Mouse (Mus musculus) B cell, adult (primary cell): ENCODE data around the gene Tor1aip2. TPM values are rescaled to one million over a fixed set of nuclear protein-coding genes. Genes with fewer than 3 reads are reported as not detected.

Experiments
- total RNA-seq: library from RNA; stranded (reverse); gene quantifications from 4 replicates; pipeline ENCODE4 v1.2.4, GENCODE M21; 2023; ENCODE audit not compliant: inconsistent age

Tor1aip2 gene
- total RNA-seq: 81.7 to 93.1 TPM (median 86.7 TPM) in 4 replicates

GRCm38 (mm10) chr1:156035269-156035929 lies at the start of gene Tor1aip2:
Gene Tor1aip2, plus strand, starts transcription at chr1:156035403.

GRCm38 (mm10) chr1:156035930-156036737 lies 931 bp downstream of the Tor1aip2 start, which contains the start of gene Tor1aip1:
Gene Tor1aip1, minus strand, starts transcription at chr1:156036480.

Other genes with a start within 250 kb of the Tor1aip2 start
- gene Qsox1, start 222.5 kb upstream of the Tor1aip2 start, total RNA-seq: 19.8 to 22.8 TPM (median 21.4 TPM) in 4 replicates
- 62.5 to 79.4 TPM (median 65.5 TPM) in 4 replicates for gene Cep350, start 62.1 kb upstream of the Tor1aip2 start, total RNA-seq
- 164 to 190 TPM (median 183 TPM) in 4 replicates for gene Tor1aip1, start 1.1 kb downstream of the Tor1aip2 start, total RNA-seq
- gene Fam163a, start 169.6 kb downstream of the Tor1aip2 start, total RNA-seq: not detected in 4 replicates